Mouse (Mus musculus) liver, adult 2 months (tissue): ENCODE results near the gene Trim14.

Experiments used
- CTCF ChIP-seq: fragments of 200-500 bp; IDR thresholded peaks from 2 replicates; pipeline ENCODE4 v1.5.1; 2011; ENCODE audit warnings: low read depth, low read length, control low read depth
- POLR2A ChIP-seq: fragments of 200-500 bp; IDR thresholded peaks from 2 replicates; pipeline ENCODE4 v1.6.1; 2011; ENCODE audit warnings: low read length, control low read depth; ENCODE audit not compliant: insufficient read depth; ENCODE audit errors: extremely low read depth

DNA sequence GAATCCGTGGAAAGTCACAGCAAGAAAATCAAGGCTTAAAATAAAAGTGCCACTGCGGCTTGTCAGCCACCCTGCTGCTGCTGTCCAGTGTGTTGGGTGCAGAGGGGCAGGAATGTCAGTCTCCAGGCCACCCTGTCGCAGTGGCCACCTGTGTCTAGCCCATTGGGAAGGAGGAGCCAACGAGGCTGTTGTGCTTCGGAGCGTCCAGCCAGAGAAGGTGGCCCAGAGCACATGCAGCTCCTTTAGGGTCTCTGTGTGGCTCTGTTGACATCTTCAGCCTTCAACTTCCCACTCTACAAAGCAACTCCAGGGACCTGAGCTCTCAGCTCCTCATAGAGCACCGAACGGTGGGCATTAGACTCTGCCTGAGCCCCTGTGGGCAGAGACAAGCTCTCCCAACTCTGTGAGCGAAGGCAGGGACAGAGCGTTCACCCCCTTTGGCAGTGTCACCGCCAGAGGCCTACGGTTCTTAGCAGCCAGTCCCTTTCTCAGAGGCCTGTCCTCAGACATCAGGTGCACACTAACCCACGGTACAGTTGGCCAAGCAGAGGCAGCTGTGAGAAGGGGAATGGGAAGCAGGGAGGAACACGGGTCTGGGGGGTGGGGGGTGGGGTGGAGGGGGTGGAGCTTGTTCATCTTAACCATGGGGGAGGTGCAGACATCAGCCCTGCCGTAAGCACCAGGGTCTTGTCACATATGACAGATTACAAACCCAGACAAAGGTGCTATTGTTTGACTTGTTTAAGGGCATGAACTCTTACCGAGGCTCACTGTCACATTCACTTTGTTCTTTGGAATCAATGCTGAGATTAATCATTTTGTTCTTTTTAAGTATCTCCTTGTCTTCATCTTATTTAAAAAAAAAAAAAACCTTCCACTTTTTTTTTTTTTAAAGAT is 33.1 kb downstream of the Trim14 start:
- TF ChIP-seq POLR2A, result no peak
- no peak for TF ChIP-seq CTCF
